Mouse (Mus musculus): Measurements from ENCODE around the gene Itsn1.

Itsn1 gene

GRCm38 (mm10) chr16:91862836-91863235 lies 133.8 kb downstream of the Itsn1 start:
- TF ChIP-seq NANOG (IDR thresholded peaks at IDR 0.05; ENCODE audit: borderline replicate concordance, low read length) = no peak
- TF ChIP-seq CTCF (conservative IDR thresholded peaks at IDR 0.05; ENCODE audit: low read length) = no peak
- no peak for TF ChIP-seq POU5F1 (IDR thresholded peaks at IDR 0.05; ENCODE audit: borderline replicate concordance, low read length)
- peaks cover 41% of the 10 kb centered on the region for H3K4me1 ChIP-seq (replicated peaks; ENCODE audit: low read depth, low read length)
- no peaks in the 10 kb centered on the region for H3K27me3 ChIP-seq (ENCODE audit: insufficient read depth, low read length)
- peaks cover 31% of the 10 kb centered on the region for H3K36me3 ChIP-seq (ENCODE audit: insufficient read depth, low read length)
- no peaks in the 10 kb centered on the region for H3K9me3 ChIP-seq (ENCODE audit: low read length)
- peak overlapping the region; percentile 24 for H3K4me3 ChIP-seq (replicated peaks; ENCODE audit: low read length)

- H3K36me3 ChIP-seq (ENCODE audit: insufficient read depth, low read length) = peaks cover 41% of the 10 kb centered on the region
- H3K27me3 ChIP-seq (ENCODE audit: insufficient read depth, low read length) = no peaks in the 10 kb centered on the region
- H3K9me3 ChIP-seq (ENCODE audit: low read length) = no peaks in the 10 kb centered on the region
- TF ChIP-seq POU5F1 (IDR thresholded peaks at IDR 0.05; ENCODE audit: borderline replicate concordance, low read length) (no peak), NANOG (IDR thresholded peaks at IDR 0.05; ENCODE audit: borderline replicate concordance, low read length) (no peak), CTCF (conservative IDR thresholded peaks at IDR 0.05; ENCODE audit: low read length) (no peak)
- H3K4me1 ChIP-seq (replicated peaks; ENCODE audit: low read depth, low read length) = peaks cover 48% of the 10 kb centered on the region
- H3K4me3 ChIP-seq (replicated peaks; ENCODE audit: low read length) = no peak overlapping the region
Measured at GRCm38 (mm10) chr16:91864646-91865332, 135.7 kb downstream of the Itsn1 start.

DNA sequence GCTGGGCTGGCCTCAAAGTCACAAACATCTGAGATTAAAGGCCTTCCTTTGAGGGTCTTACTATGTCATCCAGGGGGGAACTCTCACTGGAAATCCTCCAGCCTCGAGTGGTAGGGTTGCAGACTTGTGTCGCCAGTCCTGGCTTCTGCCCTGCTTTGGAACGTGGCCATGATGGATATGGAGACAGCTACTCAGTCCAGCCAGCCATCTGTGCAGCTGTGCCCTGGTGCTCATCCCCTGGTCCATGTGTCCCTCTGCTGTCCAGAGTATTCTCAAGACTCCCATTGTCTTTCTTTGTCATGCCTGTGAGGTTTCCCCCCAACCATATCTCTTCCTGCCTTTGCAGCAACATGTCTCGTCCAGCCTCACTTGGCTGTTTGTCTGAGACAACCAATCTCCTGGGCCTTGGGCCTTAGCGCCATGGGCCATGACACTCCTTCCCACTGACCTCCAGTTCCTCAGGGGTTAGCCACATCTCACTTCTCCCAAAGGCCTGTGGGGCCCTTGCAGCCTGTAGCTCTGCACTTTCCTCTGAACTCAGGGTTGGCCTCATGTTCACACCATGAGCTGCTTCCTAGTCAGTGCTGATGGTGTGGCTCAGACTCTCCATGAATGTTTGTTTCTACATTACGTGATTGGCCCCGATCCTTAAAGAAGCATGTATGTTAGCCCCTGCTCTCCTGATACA lies 136.6 kb downstream of the Itsn1 start:
- Histone ChIP-seq H3K9me3 (ENCODE audit: low read length) (no peaks in the 10 kb centered on the region), H3K36me3 (ENCODE audit: insufficient read depth, low read length) (peaks cover 49% of the 10 kb centered on the region)

DNA sequence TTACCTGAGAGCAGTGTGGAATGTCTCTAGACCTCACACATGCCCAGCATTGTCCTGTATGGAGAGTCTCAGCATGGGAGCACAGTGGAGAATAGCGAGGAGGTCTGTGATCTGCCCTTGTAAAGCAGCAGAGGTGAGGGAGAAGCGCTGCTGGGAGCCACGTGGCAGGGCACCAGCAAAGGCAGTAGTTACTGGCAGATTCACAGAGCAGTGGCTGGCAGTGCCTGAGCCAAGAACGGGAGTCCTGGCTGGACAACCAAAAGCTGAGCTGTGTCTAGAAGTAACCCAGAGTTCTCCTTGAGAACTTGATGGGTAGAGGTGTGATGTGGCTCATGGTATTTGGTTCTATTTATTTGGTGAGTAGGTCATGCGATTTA lies 137.2 kb downstream of the Itsn1 start:
- Histone ChIP-seq H3K36me3 (ENCODE audit: insufficient read depth, low read length) (peaks cover 51% of the 10 kb centered on the region), H3K9me3 (ENCODE audit: low read length) (no peaks in the 10 kb centered on the region), H3K4me3 (replicated peaks; ENCODE audit: low read length) (no peak overlapping the region), H3K4me1 (replicated peaks; ENCODE audit: low read depth, low read length) (peaks cover 37% of the 10 kb centered on the region), H3K27me3 (ENCODE audit: insufficient read depth, low read length) (no peaks in the 10 kb centered on the region)
- TF ChIP-seq NANOG (IDR thresholded peaks at IDR 0.05; ENCODE audit: borderline replicate concordance, low read length) (no peak), POU5F1 (IDR thresholded peaks at IDR 0.05; ENCODE audit: borderline replicate concordance, low read length) (no peak), CTCF (conservative IDR thresholded peaks at IDR 0.05; ENCODE audit: low read length) (no peak)

More for the DNA sequence above, 136.6 kb downstream of the Itsn1 start:
- TF ChIP-seq POU5F1 (IDR thresholded peaks at IDR 0.05; ENCODE audit: borderline replicate concordance, low read length) (no peak), NANOG (IDR thresholded peaks at IDR 0.05; ENCODE audit: borderline replicate concordance, low read length) (no peak), CTCF (conservative IDR thresholded peaks at IDR 0.05; ENCODE audit: low read length) (no peak)
- Histone ChIP-seq H3K4me3 (replicated peaks; ENCODE audit: low read length) (no peak overlapping the region), H3K4me1 (replicated peaks; ENCODE audit: low read depth, low read length) (peaks cover 42% of the 10 kb centered on the region), H3K27me3 (ENCODE audit: insufficient read depth, low read length) (no peaks in the 10 kb centered on the region)

DNA sequence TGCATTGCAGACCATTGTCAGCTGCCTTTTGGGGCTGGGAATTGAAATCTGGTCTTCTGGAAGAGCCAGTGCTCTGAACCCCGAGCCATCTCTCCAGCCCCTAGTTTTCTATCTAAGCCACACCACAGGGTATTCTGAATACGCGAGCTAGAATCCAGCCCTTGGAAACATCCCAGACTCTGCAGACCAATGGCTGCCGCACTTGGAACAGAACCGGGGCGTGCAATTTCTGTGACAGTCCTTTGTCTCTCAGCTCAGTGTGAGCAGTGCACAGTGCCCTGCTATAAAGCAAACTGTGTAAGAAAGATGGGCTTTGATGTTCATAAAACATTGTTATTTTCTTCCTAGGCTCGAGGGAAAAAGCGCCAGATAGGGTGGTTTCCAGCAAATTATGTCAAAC lies 138.6 kb downstream of the Itsn1 start:
- Histone ChIP-seq H3K27me3 (ENCODE audit: insufficient read depth, low read length) (no peaks in the 10 kb centered on the region), H3K4me1 (replicated peaks; ENCODE audit: low read depth, low read length) (peaks cover 23% of the 10 kb centered on the region), H3K36me3 (ENCODE audit: insufficient read depth, low read length) (peaks cover 57% of the 10 kb centered on the region), H3K9me3 (ENCODE audit: low read length) (no peaks in the 10 kb centered on the region), H3K4me3 (replicated peaks; ENCODE audit: low read length) (no peak overlapping the region)
- TF ChIP-seq POU5F1 (IDR thresholded peaks at IDR 0.05; ENCODE audit: borderline replicate concordance, low read length) = no peak
- TF ChIP-seq CTCF (conservative IDR thresholded peaks at IDR 0.05; ENCODE audit: low read length) = no peak
- no peak for TF ChIP-seq NANOG (IDR thresholded peaks at IDR 0.05; ENCODE audit: borderline replicate concordance, low read length)

- H3K9me3 ChIP-seq (ENCODE audit: low read length) = no peaks in the 10 kb centered on the region
- TF ChIP-seq NANOG (IDR thresholded peaks at IDR 0.05; ENCODE audit: borderline replicate concordance, low read length) (no peak), CTCF (conservative IDR thresholded peaks at IDR 0.05; ENCODE audit: low read length) (no peak), POU5F1 (IDR thresholded peaks at IDR 0.05; ENCODE audit: borderline replicate concordance, low read length) (no peak)
- no peak overlapping the region for H3K4me3 ChIP-seq (replicated peaks; ENCODE audit: low read length)
- peaks cover 10% of the 10 kb centered on the region; the same call in 1 of the 2 replicates for H3K4me1 ChIP-seq (replicated peaks; ENCODE audit: low read depth, low read length)
- peaks cover 49% of the 10 kb centered on the region for H3K36me3 ChIP-seq (ENCODE audit: insufficient read depth, low read length)
- H3K27me3 ChIP-seq (ENCODE audit: insufficient read depth, low read length) = no peaks in the 10 kb centered on the region
Measured at GRCm38 (mm10) chr16:91868943-91869911, 140.1 kb downstream of the Itsn1 start.

GRCm38 (mm10) chr16:91870158-91870582 lies 141.1 kb downstream of the Itsn1 start:
- no peaks in the 10 kb centered on the region for H3K9me3 ChIP-seq (ENCODE audit: low read length)
- H3K36me3 ChIP-seq (ENCODE audit: insufficient read depth, low read length) = peaks cover 41% of the 10 kb centered on the region
- no peaks in the 10 kb centered on the region for H3K27me3 ChIP-seq (ENCODE audit: insufficient read depth, low read length)
- TF ChIP-seq CTCF (conservative IDR thresholded peaks at IDR 0.05; ENCODE audit: low read length) = no peak
- no peak for TF ChIP-seq NANOG (IDR thresholded peaks at IDR 0.05; ENCODE audit: borderline replicate concordance, low read length)
- TF ChIP-seq POU5F1 (IDR thresholded peaks at IDR 0.05; ENCODE audit: borderline replicate concordance, low read length) = no peak
- H3K4me3 ChIP-seq (replicated peaks; ENCODE audit: low read length) = no peak overlapping the region
- H3K4me1 ChIP-seq (replicated peaks; ENCODE audit: low read depth, low read length) = peaks cover 10% of the 10 kb centered on the region; the same call in 1 of the 2 replicates

GRCm38 (mm10) chr16:91871188-91871587 lies 142.1 kb downstream of the Itsn1 start:
- H3K9me3 ChIP-seq (ENCODE audit: low read length) = no peaks in the 10 kb centered on the region
- no peak for TF ChIP-seq CTCF (conservative IDR thresholded peaks at IDR 0.05; ENCODE audit: low read length)
- TF ChIP-seq NANOG (IDR thresholded peaks at IDR 0.05; ENCODE audit: borderline replicate concordance, low read length) = no peak
- no peak for TF ChIP-seq POU5F1 (IDR thresholded peaks at IDR 0.05; ENCODE audit: borderline replicate concordance, low read length)
- peaks cover 33% of the 10 kb centered on the region for H3K36me3 ChIP-seq (ENCODE audit: insufficient read depth, low read length)
- no peak overlapping the region for H3K4me3 ChIP-seq (replicated peaks; ENCODE audit: low read length)
- no peaks in the 10 kb centered on the region for H3K27me3 ChIP-seq (ENCODE audit: insufficient read depth, low read length)
- peaks cover 10% of the 10 kb centered on the region; the same call in 1 of the 2 replicates for H3K4me1 ChIP-seq (replicated peaks; ENCODE audit: low read depth, low read length)

Measured in E14TG2a.4 (cell line).